Mouse (Mus musculus) brain, embryonic 14.5 days (tissue): ENCODE results near the gene Cenpa.

Source experiments
- CTCF ChIP-seq: fragments of 200-500 bp; IDR thresholded peaks from 2 replicates; pipeline ENCODE4 v1.5.1; 2012; ENCODE audit warnings: inconsistent platforms, mild to moderate bottlenecking, moderate library complexity, borderline replicate concordance; ENCODE audit not compliant: insufficient read depth, insufficient read length; ENCODE audit errors: extremely low read depth
- POLR2A ChIP-seq: fragments of 200-500 bp; IDR thresholded peaks from 2 replicates; pipeline ENCODE4 v1.6.1; 2012; ENCODE audit warnings: mild to moderate bottlenecking, inconsistent platforms, borderline replicate concordance; ENCODE audit not compliant: poor library complexity, insufficient read depth, insufficient read length, severe bottlenecking; ENCODE audit errors: extremely low read depth

- TF ChIP-seq CTCF (no peak), POLR2A (no peak)
Observed at GRCm38 (mm10) chr5:30712002-30712390, 45.4 kb downstream of the Cenpa start.
